In genomic region chr15:99184217-99184914, GRCm38 (mm10) we compare ENCODE assay signal across 19 mouse cellular contexts. TPM values are rescaled to one million over a fixed set of nuclear protein-coding genes. Genes with fewer than 3 reads are reported as not detected.
"Had no signal": no experiment of that assay in that cellular context is flagged by ENCODE, and none has a peak within 500 bp of the region (broad histone marks: within the 10 kb centered on the region; RNA-seq: fewer than 3 reads in every experiment).

No protein-coding gene starts in this region.

- H3K27me3 ChIP-seq: midbrain, embryonic 13.5 days; neural tube, embryonic 13.5 days had no signal

- H3K9ac ChIP-seq: midbrain, embryonic 13.5 days; neural tube, embryonic 13.5 days had no signal

- H3K4me3 ChIP-seq: midbrain, embryonic 10.5 days; midbrain, embryonic 13.5 days; myocyte; neural tube, embryonic 13.5 days had no signal

- H3K27ac ChIP-seq: midbrain, embryonic 10.5 days; midbrain, embryonic 13.5 days; neural tube, embryonic 13.5 days; stomach, postnatal 0 days had no signal

- H3K4me2 ChIP-seq: midbrain, embryonic 13.5 days; neural tube, embryonic 13.5 days had no signal

- ATAC-seq: midbrain, embryonic 13.5 days; midbrain, embryonic 16.5 days had no signal

- H3K4me1 ChIP-seq: midbrain, embryonic 10.5 days; midbrain, embryonic 13.5 days; neural tube, embryonic 13.5 days had no signal

- DNase-seq: kidney, adult 11 months; kidney, adult 8-10 months; kidney, postnatal 14 days; kidney, postnatal 4 days; lung, adult 2 months; lung, postnatal 14 days; lung, postnatal 4 days; right cerebral cortex, postnatal 14 days; right cerebral cortex, postnatal 4 days; thymus, postnatal 25 days had no signal

- H3K9me3 ChIP-seq: midbrain, embryonic 10.5 days; midbrain, embryonic 13.5 days; neural tube, embryonic 13.5 days had no signal

RNA-seq across cellular contexts. Expression of gene Kcnh3, which starts 40.3 kb away (rescaled TPM):
- total RNA-seq: megakaryocyte, adult 5-6 weeks; monocyte, adult 5-6 weeks had no signal

RNA-seq across cellular contexts. Expression of gene Spats2, which starts 58.6 kb away (rescaled TPM):
- total RNA-seq: megakaryocyte, adult 5-6 weeks; monocyte, adult 5-6 weeks; neutrophil, adult 5-6 weeks had no signal
